Comparison of ENCODE assay signal across 7 mouse cellular contexts in genomic region chr10:100016326-100016709, GRCm38 (mm10). TPM values are rescaled to one million over a fixed set of nuclear protein-coding genes. Genes with fewer than 3 reads are reported as not detected.
DNase-seq lines count a peak whose midpoint lies in the region; ATAC-seq and TF ChIP-seq lines count a peak whose summit lies in the region.

No protein-coding gene starts in this region.

- H3K9ac ChIP-seq in heart, adult 2 months (ENCODE audit: low read depth, low read length) = peak overlapping the region; percentile 95
- H3K9ac ChIP-seq in limb, embryonic 12.5 days (replicated peaks) = peak overlapping the region; percentile 61
- H3K9ac ChIP-seq in midbrain, embryonic 11.5 days (ENCODE audit: low read length) = peak overlapping the region; percentile 53
- peak overlapping the region; percentile 92 for H3K9ac ChIP-seq in stomach, embryonic 16.5 days (ENCODE audit: low read length)

- H3K27ac ChIP-seq in embryonic facial prominence, embryonic 10.5 days (replicated peaks) = peak overlapping the region; percentile 82
- peak overlapping the region; percentile 95 for H3K27ac ChIP-seq in heart, adult 2 months
- peak overlapping the region; percentile 49 for H3K27ac ChIP-seq in kidney, adult 2 months (ENCODE audit: insufficient read depth, low read depth, low read length)
- H3K27ac ChIP-seq in limb, embryonic 12.5 days = 0 out of 2 replicates have a peak overlapping the region, but pooled peaks have one; percentile 12
- no peak overlapping the region for H3K27ac ChIP-seq in midbrain, embryonic 11.5 days (ENCODE audit: low read depth, low read length)
- peak overlapping the region; percentile 93 for H3K27ac ChIP-seq in stomach, embryonic 16.5 days (ENCODE audit: low read length)

- ATAC-seq in limb, embryonic 12.5 days (ENCODE audit: insufficient number of reproducible peaks, insufficient read depth, low FRiP score, low TSS enrichment, low read depth) = no peak
- no peak for ATAC-seq in midbrain, embryonic 11.5 days (ENCODE audit: low FRiP score)
- peak; percentile 62; the same call in 1 of the 2 replicates for ATAC-seq in stomach, embryonic 16.5 days (ENCODE audit: insufficient read depth, low FRiP score)

- peak; percentile 72 for DNase-seq in adrenal gland, postnatal 10 days
- DNase-seq in embryonic facial prominence, embryonic 10.5 days (ENCODE audit: low spot score) = peak; percentile 64
- peak; percentile 72 to 79 for DNase-seq in heart, adult 2 months
- DNase-seq in kidney, adult 2 months = peak; percentile 60
- DNase-seq in midbrain, embryonic 11.5 days (ENCODE audit: low spot score, missing footprints) = peak; percentile 91

- TF ChIP-seq CTCF in heart, adult 2 months (IDR thresholded peaks at IDR 0.05) = peak; percentile 51
- no peak for TF ChIP-seq CTCF in kidney, adult 2 months (conservative IDR thresholded peaks at IDR 0.05; ENCODE audit: insufficient read depth, insufficient read length, low read depth, low read length)

- H3K4me1 ChIP-seq in embryonic facial prominence, embryonic 10.5 days = peaks cover 40% of the 10 kb centered on the region
- H3K4me1 ChIP-seq in heart, adult 2 months (ENCODE audit: control insufficient read depth, insufficient read depth, low read length) = peaks cover 5% of the 10 kb centered on the region
- H3K4me1 ChIP-seq in kidney, adult 2 months (ENCODE audit: control insufficient read depth, insufficient read depth, low read length) = no peaks in the 10 kb centered on the region; the same call in 1 of the 2 replicates
- H3K4me1 ChIP-seq in limb, embryonic 12.5 days (replicated peaks) = peaks cover 9% of the 10 kb centered on the region; the same call in 1 of the 2 replicates
- H3K4me1 ChIP-seq in midbrain, embryonic 11.5 days (ENCODE audit: control insufficient read depth, insufficient read depth, low read length) = peaks cover 5% of the 10 kb centered on the region
- peaks cover 23% of the 10 kb centered on the region for H3K4me1 ChIP-seq in stomach, embryonic 16.5 days (ENCODE audit: control insufficient read depth, insufficient read depth, low read length)

- H3K79me2 ChIP-seq in heart, adult 2 months (replicated peaks; ENCODE audit: control insufficient read depth, insufficient read depth, low read length) = peaks cover 5% of the 10 kb centered on the region; the same call in 1 of the 2 replicates

- intact Hi-C loops in heart, adult 2 months (cut with DNase I) = loop anchor here (2.0 to 10.0 kb wide), 6 partner anchors 51 to 374 kb away; partner anchors contain the start of gene Csl

- H3K36me3 ChIP-seq in embryonic facial prominence, embryonic 10.5 days (replicated peaks) = no peaks in the 10 kb centered on the region
- peaks cover 20% of the 10 kb centered on the region for H3K36me3 ChIP-seq in heart, adult 2 months (ENCODE audit: control insufficient read depth, insufficient read depth, low read length)
- no peaks in the 10 kb centered on the region for H3K36me3 ChIP-seq in kidney, adult 2 months (ENCODE audit: control insufficient read depth, insufficient read depth, low read length)
- H3K36me3 ChIP-seq in limb, embryonic 12.5 days = no peaks in the 10 kb centered on the region
- no peaks in the 10 kb centered on the region for H3K36me3 ChIP-seq in midbrain, embryonic 11.5 days (ENCODE audit: control insufficient read depth, insufficient read depth, low read length)
- no peaks in the 10 kb centered on the region for H3K36me3 ChIP-seq in stomach, embryonic 16.5 days (ENCODE audit: control insufficient read depth, insufficient read depth, low read length)

- H3K4me3 ChIP-seq in embryonic facial prominence, embryonic 10.5 days = peak overlapping the region; percentile 74
- peak overlapping the region; percentile 93 for H3K4me3 ChIP-seq in heart, adult 2 months
- H3K4me3 ChIP-seq in kidney, adult 2 months (ENCODE audit: insufficient read depth, low read depth, low read length) = peak overlapping the region; percentile 82
- peak overlapping the region; percentile 64 for H3K4me3 ChIP-seq in limb, embryonic 12.5 days (replicated peaks)
- H3K4me3 ChIP-seq in midbrain, embryonic 11.5 days (ENCODE audit: low read depth, low read length) = peak overlapping the region; percentile 55
- peak overlapping the region; percentile 91 for H3K4me3 ChIP-seq in stomach, embryonic 16.5 days (replicated peaks; ENCODE audit: low read length)

- H3K4me2 ChIP-seq in limb, embryonic 12.5 days = peak overlapping the region; percentile 99
- H3K4me2 ChIP-seq in midbrain, embryonic 11.5 days = peak overlapping the region; percentile 98
- peak overlapping the region; percentile 61 for H3K4me2 ChIP-seq in stomach, embryonic 16.5 days (ENCODE audit: low read depth, low read length)

- TF ChIP-seq POLR2A in heart, adult 2 months (IDR thresholded peaks at IDR 0.05; ENCODE audit: insufficient read depth, low read depth, low read length) = no peak
- TF ChIP-seq POLR2A in kidney, adult 2 months (IDR thresholded peaks at IDR 0.05; ENCODE audit: low read depth, low read length) = no peak

- TF ChIP-seq EP300 in heart, adult 2 months (IDR thresholded peaks at IDR 0.05; ENCODE audit: insufficient read depth, low read depth, low read length) = no peak

- H3K27me3 ChIP-seq in embryonic facial prominence, embryonic 10.5 days (replicated peaks; ENCODE audit: low read depth, poor library complexity, severe bottlenecking) = peaks cover 73% of the 10 kb centered on the region
- H3K27me3 ChIP-seq in heart, adult 2 months (ENCODE audit: control insufficient read depth, insufficient read depth, low read length) = no peaks in the 10 kb centered on the region
- no peaks in the 10 kb centered on the region; the same call in 1 of the 2 replicates for H3K27me3 ChIP-seq in kidney, adult 2 months (replicated peaks; ENCODE audit: control insufficient read depth, insufficient read depth, low read length)
- peaks cover 48% of the 10 kb centered on the region for H3K27me3 ChIP-seq in limb, embryonic 12.5 days
- peaks cover 84% of the 10 kb centered on the region for H3K27me3 ChIP-seq in midbrain, embryonic 11.5 days (ENCODE audit: control insufficient read depth, insufficient read depth, low read length)
- no peaks in the 10 kb centered on the region for H3K27me3 ChIP-seq in stomach, embryonic 16.5 days (ENCODE audit: control insufficient read depth, insufficient read depth, low read length)

- under 1% methylated on average over 28 of the region's 28 CpGs for WGBS in embryonic facial prominence, embryonic 10.5 days
- WGBS in heart, adult 2 months = 0% methylated on average over 28 of the region's 28 CpGs
- under 1% methylated on average over 28 of the region's 28 CpGs for WGBS in kidney, adult 2 months
- 0% methylated on average over 28 of the region's 28 CpGs for WGBS in limb, embryonic 12.5 days
- under 1% methylated on average over 28 of the region's 28 CpGs for WGBS in midbrain, embryonic 11.5 days
- under 1% methylated on average over 28 of the region's 28 CpGs for WGBS in stomach, embryonic 16.5 days

- H3K9me3 ChIP-seq in embryonic facial prominence, embryonic 10.5 days = no peaks in the 10 kb centered on the region
- no peaks in the 10 kb centered on the region for H3K9me3 ChIP-seq in limb, embryonic 12.5 days
- no peaks in the 10 kb centered on the region for H3K9me3 ChIP-seq in midbrain, embryonic 11.5 days (ENCODE audit: control insufficient read depth, low read length)
- no peaks in the 10 kb centered on the region for H3K9me3 ChIP-seq in stomach, embryonic 16.5 days (replicated peaks; ENCODE audit: control insufficient read depth, low read length)

RNA-seq across cellular contexts. Expression of gene Kitl, which starts 0.9 kb away (rescaled TPM):
- 10 to 100 TPM; 56.9 to 62.6 TPM for total RNA-seq in adrenal gland, postnatal 10 days (2021)
- 12.1 and 13.2 TPM in 2 replicates for polyA plus RNA-seq in embryonic facial prominence, embryonic 10.5 days (2016; fragmentation: Nextera tagmentation; extraction: Ambion mirVana)
- 10 to 100 TPM; 60.0 to 62.5 TPM for total RNA-seq in heart, adult 2 months (2021)
- 21.6 and 53.9 TPM in 2 replicates for polyA plus RNA-seq in heart, adult 2 months (2012; rRNA removed)
- polyA plus RNA-seq in kidney, adult 2 months (2012; rRNA removed) = 10.3 and 15.1 TPM in 2 replicates
- polyA plus RNA-seq in limb, embryonic 12.5 days (2016; fragmentation: Nextera tagmentation; extraction: Ambion mirVana) = 8.2 and 9.4 TPM in 2 replicates
- polyA plus RNA-seq in midbrain, embryonic 11.5 days (2014; fragmentation: Nextera tagmentation; extraction: Ambion mirVana) = 12.8 and 13.7 TPM in 2 replicates
- 35.9 and 36.8 TPM in 2 replicates for polyA plus RNA-seq in stomach, embryonic 16.5 days (2015; fragmentation: Nextera tagmentation; extraction: Ambion mirVana)
